Mouse (Mus musculus) neutrophil, adult 5-6 weeks (primary cell): ENCODE results near the gene Ppp1r13l. TPM values are rescaled to one million over a fixed set of nuclear protein-coding genes. Genes with fewer than 3 reads are reported as not detected.

ENCODE experiments used
- ATAC-seq: fragments of 151-379, 151-347 bp; 2 replicates; pipeline ENCODE4 v1.8.0; 2017; ENCODE audit warnings: mild to moderate bottlenecking, moderate TSS enrichment; ENCODE audit not compliant: insufficient number of reproducible peaks, poor library complexity, low FRiP score, severe bottlenecking; ENCODE audit errors: extremely low read depth
- total RNA-seq: library from RNA; stranded (forward); fragments of 200-1000 nt; gene quantifications from 2 replicates; pipeline ENCODE4 v1.2.3, GENCODE M21; 2017

The Ppp1r13l gene
- total RNA-seq, 1 experiment from 2014 or later: 0.12 TPM

GRCm38 (mm10) chr7:19402535-19403112 lies 43.1 kb downstream of the Ppp1r13l start:
- no peak for ATAC-seq

- ATAC-seq: peak; percentile 51
These were observed 44.3 kb downstream of the Ppp1r13l start, which contains the start of gene Klc3 for GRCm38 (mm10) chr7:19403731-19404296. Gene Klc3 (minus strand): TSS chr7:19404104.

GRCm38 (mm10) chr7:19404476-19404875 lies 44.9 kb downstream of the Ppp1r13l start, which contains the start of gene Ckm:
Gene Ckm (plus strand): TSS chr7:19404776.
- ATAC-seq: no peak

- peak; percentile 71 for ATAC-seq
These were observed 45.9 kb downstream of the Ppp1r13l start for GRCm38 (mm10) chr7:19405417-19405816.

- no peak for ATAC-seq
These were observed 50.2 kb downstream of the Ppp1r13l start for GRCm38 (mm10) chr7:19409753-19410152.

- ATAC-seq: no peak
These were observed 51.3 kb downstream of the Ppp1r13l start for GRCm38 (mm10) chr7:19410766-19411344.

- no peak for ATAC-seq
These were observed 52.2 kb downstream of the Ppp1r13l start for GRCm38 (mm10) chr7:19411783-19412182.

- ATAC-seq: no peak
These were observed 54.0 kb downstream of the Ppp1r13l start for GRCm38 (mm10) chr7:19413525-19413924.

GRCm38 (mm10) chr7:19416590-19416989 lies 57.0 kb downstream of the Ppp1r13l start:
- ATAC-seq: no peak

GRCm38 (mm10) chr7:19420121-19420520 lies 60.6 kb downstream of the Ppp1r13l start:
- ATAC-seq: no peak

- ATAC-seq: peak; percentile 85
These were observed 61.5 kb downstream of the Ppp1r13l start for GRCm38 (mm10) chr7:19420821-19421636.

GRCm38 (mm10) chr7:19423083-19423482 lies 63.5 kb downstream of the Ppp1r13l start:
- no peak for ATAC-seq

GRCm38 (mm10) chr7:19424051-19424450 lies 64.5 kb downstream of the Ppp1r13l start:
- no peak for ATAC-seq

GRCm38 (mm10) chr7:19426349-19426748 lies 66.8 kb downstream of the Ppp1r13l start:
- no peak for ATAC-seq

- ATAC-seq: no peak
These were observed 67.3 kb downstream of the Ppp1r13l start for GRCm38 (mm10) chr7:19426888-19427287.

Other genes starting within 250 kb of the Ppp1r13l start
- not detected in 2 replicates for gene Gm4969, start 241.4 kb upstream of the Ppp1r13l start, total RNA-seq
- 11.3 and 13.3 TPM in 2 replicates for gene Fbxo46, start 239.9 kb upstream of the Ppp1r13l start, total RNA-seq
- 3.8 and 5.3 TPM in 2 replicates for gene Qpctl, start 210.5 kb upstream of the Ppp1r13l start, total RNA-seq
- gene Snrpd2, start 210.0 kb upstream of the Ppp1r13l start, total RNA-seq: 26.4 and 33.0 TPM in 2 replicates
- not detected in 2 replicates for gene Gipr, start 193.6 kb upstream of the Ppp1r13l start, total RNA-seq
- gene Eml2, start 183.3 kb upstream of the Ppp1r13l start, total RNA-seq: 9.1 and 13.3 TPM in 2 replicates
- gene Gpr4, start 147.2 kb upstream of the Ppp1r13l start, total RNA-seq: 0.37 TPM in 1 of 2 replicates, not detected in the other
- 12.5 and 15.3 TPM in 2 replicates for gene Opa3, start 131.4 kb upstream of the Ppp1r13l start, total RNA-seq
- 400 and 419 TPM in 2 replicates for gene Vasp, start 87.9 kb upstream of the Ppp1r13l start, total RNA-seq
- gene Ppm1n, start 79.7 kb upstream of the Ppp1r13l start, total RNA-seq: not detected in 2 replicates
- not detected in 2 replicates for gene Rtn2, start 77.1 kb upstream of the Ppp1r13l start, total RNA-seq
- gene Fosb, start 49.7 kb upstream of the Ppp1r13l start, total RNA-seq: 60.5 and 64.4 TPM in 2 replicates
- gene Ercc1, start 15.0 kb upstream of the Ppp1r13l start, total RNA-seq: 19.6 and 28.2 TPM in 2 replicates
- 7.1 and 7.3 TPM in 2 replicates for gene Cd3eap, start 266 bp upstream of the Ppp1r13l start, total RNA-seq
- 27.4 and 30.1 TPM in 2 replicates for gene Ercc2, start 22.3 kb downstream of the Ppp1r13l start, total RNA-seq
- gene Klc3, start 44.4 kb downstream of the Ppp1r13l start, total RNA-seq: 0.81 TPM in 1 of 2 replicates, not detected in the other
- not detected in 2 replicates for gene Ckm, start 45.0 kb downstream of the Ppp1r13l start, total RNA-seq
- gene Mark4, start 99.1 kb downstream of the Ppp1r13l start, total RNA-seq: 17.2 and 18.0 TPM in 2 replicates
- gene Exoc3l2, start 103.6 kb downstream of the Ppp1r13l start, total RNA-seq: 0.12 TPM in 1 of 2 replicates, not detected in the other
- gene Bloc1s3, start 148.6 kb downstream of the Ppp1r13l start, total RNA-seq: 3.9 and 4.4 TPM in 2 replicates
- 8.7 and 14.3 TPM in 2 replicates for gene Trappc6a, start 148.6 kb downstream of the Ppp1r13l start, total RNA-seq
- gene Nkpd1, start 158.1 kb downstream of the Ppp1r13l start, total RNA-seq: not detected in 2 replicates
- gene Ppp1r37, start 203.3 kb downstream of the Ppp1r13l start, total RNA-seq: 29.9 and 31.1 TPM in 2 replicates
- 8.7 and 11.6 TPM in 2 replicates for gene Zfp296, start 217.5 kb downstream of the Ppp1r13l start, total RNA-seq
- gene Gemin7, start 217.8 kb downstream of the Ppp1r13l start, total RNA-seq: 44.1 and 49.8 TPM in 2 replicates
- gene Clasrp, start 244.7 kb downstream of the Ppp1r13l start, total RNA-seq: 97.9 and 108 TPM in 2 replicates